Mouse (Mus musculus) C2C12 (cell line): ENCODE results near the gene Syt17.

Experiments used
- CEBPB ChIP-seq: IDR thresholded peaks from one replicate; pipeline ENCODE4 v1.6.1; 2011; ENCODE audit warnings: low read depth, mild to moderate bottlenecking, control low read depth, moderate library complexity
- CTCF ChIP-seq: IDR thresholded peaks from one replicate; pipeline ENCODE4 v1.5.1; 2011; ENCODE audit not compliant: control insufficient read depth, insufficient read depth, insufficient read length
- FOSL1 ChIP-seq: IDR thresholded peaks from one replicate; pipeline ENCODE4 v1.8.0; 2011; ENCODE audit warnings: mild to moderate bottlenecking, low read length; ENCODE audit not compliant: poor library complexity, insufficient read depth, severe bottlenecking
- MAX ChIP-seq: IDR thresholded peaks from one replicate; pipeline ENCODE4 v1.6.1; 2011; ENCODE audit warnings: mild to moderate bottlenecking, control low read depth
- MYOG ChIP-seq: IDR thresholded peaks from one replicate; pipeline ENCODE4 v1.6.1; 2011; ENCODE audit not compliant: control insufficient read depth, insufficient read length; ENCODE audit errors: extremely low read depth
- USF1 ChIP-seq: IDR thresholded peaks from one replicate; pipeline ENCODE4 v1.6.1; 2011; ENCODE audit warnings: low read depth, mild to moderate bottlenecking, control low read depth, moderate library complexity

DNA sequence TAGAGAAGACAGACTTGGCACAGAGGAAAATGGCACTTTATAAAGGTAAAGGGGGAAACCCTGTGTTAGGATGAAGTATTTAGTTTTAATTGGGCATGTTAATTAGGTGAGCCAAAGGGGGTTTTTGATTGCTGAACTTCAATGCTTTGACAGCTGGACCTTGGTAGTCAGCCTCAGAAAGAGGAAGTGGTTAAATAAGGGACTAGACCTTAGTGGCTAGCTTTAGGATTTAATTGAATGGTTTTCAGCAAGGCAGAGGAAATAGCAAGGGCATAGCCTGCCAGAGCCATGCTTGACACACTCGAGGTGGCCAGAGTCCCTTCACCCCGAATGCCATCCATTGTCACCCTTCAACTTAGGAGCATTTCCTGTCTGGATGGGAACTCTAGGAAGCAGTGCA, 101.6 kb downstream of the Syt17 start:
- TF ChIP-seq FOSL1 = no peak
- TF ChIP-seq CTCF = no peak
- no peak for TF ChIP-seq USF1
- TF ChIP-seq MAX = no peak
- no peak for TF ChIP-seq CEBPB
- no peak for TF ChIP-seq MYOG
